Mouse (Mus musculus) limb, embryonic 10.5 days (tissue): ENCODE measurements around the gene Ciao1. TPM values are rescaled to one million over a fixed set of nuclear protein-coding genes. Genes with fewer than 3 reads are reported as not detected.
"Not testable (repeated sequence)": the region's sequence is repeated elsewhere in the genome, so short reads cannot be mapped to it uniquely, and the experiment has no call there.

Source experiments
- DNase-seq: peaks from one replicate; pipeline ENCODE4 v3.0.0-alpha.2; 2017; ENCODE audit warnings: low spot score
- H3K27ac ChIP-seq: fragments of 300-500 bp; sonication (generic); 2 replicates; pipeline ENCODE4 v1.5.1; 2016; ENCODE audit warnings: mild to moderate bottlenecking
- H3K27me3 ChIP-seq: fragments of 300-500 bp; sonication (generic); 2 replicates; pipeline ENCODE4 v1.6.1; 2016; ENCODE audit warnings: low read depth, mild to moderate bottlenecking; ENCODE audit not compliant: poor library complexity, severe bottlenecking
- H3K36me3 ChIP-seq: fragments of 300-500 bp; sonication (generic); 2 replicates; pipeline ENCODE4 v1.6.1; 2016; ENCODE audit warnings: mild to moderate bottlenecking, moderate library complexity
- H3K4me1 ChIP-seq: fragments of 300-500 bp; sonication (generic); 2 replicates; pipeline ENCODE4 v1.6.1; 2016
- H3K4me3 ChIP-seq: fragments of 300-500 bp; sonication (generic); 2 replicates; pipeline ENCODE4 v1.5.1; 2016; ENCODE audit warnings: mild to moderate bottlenecking, moderate library complexity
- H3K9me3 ChIP-seq: fragments of 300-500 bp; sonication (generic); replicated peaks from 2 replicates; pipeline ENCODE4 v1.6.1; 2016; ENCODE audit warnings: mild to moderate bottlenecking
- WGBS: fragments of 180-500 bp; shearing (Covaris S2); methylation state at CpG from one replicate; pipeline ENCODE4 v1.1.7; 2016; 5-methylcytosine and 5-hydroxymethylcytosine counted together
- polyA plus RNA-seq: library from polyadenylated mRNA; unstranded; fragments of >200 nt; fragmentation: Nextera tagmentation; extraction: Ambion mirVana; gene quantifications from 2 replicates; pipeline ENCODE4 v1.2.1, GENCODE M21; 2016

The Ciao1 gene
- polyA plus RNA-seq = 58.8 and 58.9 TPM in 2 replicates

GRCm38 (mm10) chr2:127247592-127248333 is at the start of gene Ciao1, which contains the start of gene Tmem127:
Gene Ciao1, minus strand, starts transcription at chr2:127247816.
Gene Tmem127, plus strand, starts transcription at chr2:127247908.
- H3K4me1 ChIP-seq = peaks cover 32% of the 10 kb centered on the region
- peak within 1 kb of the TSS; percentile 85 for H3K27ac ChIP-seq
- H3K27me3 ChIP-seq = no peaks in the 10 kb centered on the region
- DNase-seq = peak; percentile 98
- H3K36me3 ChIP-seq = peaks cover 54% of the 10 kb centered on the region
- peak within 1 kb of the TSS; percentile 98 for H3K4me3 ChIP-seq
- under 1% methylated on average over 53 of the region's 53 CpGs for WGBS
- H3K9me3 ChIP-seq = no peaks in the 10 kb centered on the region

- Histone ChIP-seq H3K9me3 (no peaks in the 10 kb centered on the region), H3K27ac (no peak overlapping the region), H3K4me1 (peaks cover 7% of the 10 kb centered on the region; the same call in 1 of the 2 replicates), H3K36me3 (peaks cover 89% of the 10 kb centered on the region), H3K27me3 (no peaks in the 10 kb centered on the region), H3K4me3 (no peak overlapping the region)
- 94% methylated on average over 7 of the region's 7 CpGs for WGBS
- no peak for DNase-seq
These were observed 49.6 kb upstream of the Ciao1 start for GRCm38 (mm10) chr2:127297001-127297805.

- DNase-seq = no peak
- Histone ChIP-seq H3K4me1 (no peaks in the 10 kb centered on the region), H3K27me3 (no peaks in the 10 kb centered on the region), H3K4me3 (no peak overlapping the region), H3K36me3 (peaks cover 91% of the 10 kb centered on the region), H3K27ac (no peak overlapping the region), H3K9me3 (no peaks in the 10 kb centered on the region)
- 89% methylated on average over 4 of the region's 4 CpGs for WGBS
These were observed 44.6 kb upstream of the Ciao1 start for GRCm38 (mm10) chr2:127292250-127292649.

GRCm38 (mm10) chr2:127278162-127278561 is 30.5 kb upstream of the Ciao1 start:
- H3K9me3 ChIP-seq = no peaks in the 10 kb centered on the region
- no peak overlapping the region for H3K4me3 ChIP-seq
- H3K27me3 ChIP-seq = no peaks in the 10 kb centered on the region
- peaks cover 4% of the 10 kb centered on the region; the same call in 1 of the 2 replicates for H3K36me3 ChIP-seq
- H3K4me1 ChIP-seq = peaks cover 6% of the 10 kb centered on the region; the same call in 1 of the 2 replicates
- H3K27ac ChIP-seq = no peak overlapping the region
- DNase-seq = no peak

GRCm38 (mm10) chr2:127275551-127276320 is 28.1 kb upstream of the Ciao1 start:
- no peaks in the 10 kb centered on the region for H3K9me3 ChIP-seq
- H3K27ac ChIP-seq = no peak overlapping the region
- H3K36me3 ChIP-seq = peaks cover 12% of the 10 kb centered on the region
- no peak for DNase-seq
- no peak overlapping the region for H3K4me3 ChIP-seq
- peaks cover 15% of the 10 kb centered on the region for H3K4me1 ChIP-seq
- 86% methylated on average over 5 of the region's 5 CpGs for WGBS
- H3K27me3 ChIP-seq = no peaks in the 10 kb centered on the region

- Histone ChIP-seq H3K27ac (no peak overlapping the region), H3K36me3 (peaks cover 12% of the 10 kb centered on the region), H3K27me3 (no peaks in the 10 kb centered on the region), H3K4me3 (no peak overlapping the region), H3K4me1 (peaks cover 15% of the 10 kb centered on the region), H3K9me3 (no peaks in the 10 kb centered on the region)
- DNase-seq = no peak
- WGBS = 86% methylated on average over 2 of the region's 2 CpGs
These were observed 27.0 kb upstream of the Ciao1 start for GRCm38 (mm10) chr2:127274590-127274989.

- H3K36me3 ChIP-seq = peaks cover 12% of the 10 kb centered on the region
- H3K9me3 ChIP-seq = no peaks in the 10 kb centered on the region
- H3K27me3 ChIP-seq = no peaks in the 10 kb centered on the region
- H3K27ac ChIP-seq = no peak overlapping the region
- no peak for DNase-seq
- H3K4me3 ChIP-seq = no peak overlapping the region
- H3K4me1 ChIP-seq = peaks cover 15% of the 10 kb centered on the region
- 98% methylated on average over 3 of the region's 3 CpGs for WGBS
These were observed 25.2 kb upstream of the Ciao1 start for GRCm38 (mm10) chr2:127272806-127273205.

GRCm38 (mm10) chr2:127272049-127272448 is 24.4 kb upstream of the Ciao1 start:
- peaks cover 12% of the 10 kb centered on the region for H3K36me3 ChIP-seq
- H3K4me3 ChIP-seq, H3K27me3 ChIP-seq, H3K9me3 ChIP-seq, DNase-seq, H3K27ac ChIP-seq: not testable (repeated sequence)
- WGBS = 93% methylated on average over 4 of the region's 4 CpGs
- peaks cover 15% of the 10 kb centered on the region for H3K4me1 ChIP-seq

- Histone ChIP-seq H3K9me3 (no peaks in the 10 kb centered on the region), H3K4me3 (peak overlapping the region; percentile 82), H3K4me1 (peaks cover 15% of the 10 kb centered on the region), H3K27me3 (no peaks in the 10 kb centered on the region), H3K36me3 (peaks cover 12% of the 10 kb centered on the region), H3K27ac (peak overlapping the region; percentile 93)
- no peak for DNase-seq
- 23% methylated on average over 8 of the region's 8 CpGs for WGBS
These were observed 23.5 kb upstream of the Ciao1 start for GRCm38 (mm10) chr2:127271042-127271515.

GRCm38 (mm10) chr2:127270300-127271041 is 22.9 kb upstream of the Ciao1 start:
- peaks cover 13% of the 10 kb centered on the region for H3K4me1 ChIP-seq
- peak overlapping the region; percentile 82 for H3K4me3 ChIP-seq
- H3K9me3 ChIP-seq = no peaks in the 10 kb centered on the region
- no peaks in the 10 kb centered on the region for H3K27me3 ChIP-seq
- peak overlapping the region; percentile 93 for H3K27ac ChIP-seq
- H3K36me3 ChIP-seq = peaks cover 12% of the 10 kb centered on the region
- peak; percentile 87 for DNase-seq
- under 1% methylated on average over 74 of the region's 75 CpGs for WGBS

GRCm38 (mm10) chr2:127269491-127270299 is 22.1 kb upstream of the Ciao1 start, which contains the start of gene Stard7:
Gene Stard7, plus strand, starts transcription at chr2:127270218.
- under 1% methylated on average over 49 of the region's 49 CpGs for WGBS
- Histone ChIP-seq H3K27ac (peak within 1 kb of the TSS; percentile 93), H3K9me3 (no peaks in the 10 kb centered on the region), H3K4me3 (peak within 1 kb of the TSS; percentile 82), H3K27me3 (no peaks in the 10 kb centered on the region), H3K4me1 (peaks cover 9% of the 10 kb centered on the region), H3K36me3 (peaks cover 12% of the 10 kb centered on the region)
- peak; percentile 94 for DNase-seq
